Mouse (Mus musculus): ENCODE data around the gene Auts2.
A peak's percentile ranks its signal among the peaks of the same experiment; 100 is the strongest.

Auts2 gene

GRCm38 (mm10) chr5:131843766-131844518 is 699.2 kb downstream of the Auts2 start:
- DNase-seq (ENCODE audit: low spot score in 2 of 2) = no peak

- no peak for DNase-seq (ENCODE audit: low spot score in 2 of 2)
These were observed 703.4 kb downstream of the Auts2 start for GRCm38 (mm10) chr5:131839657-131840315.

GRCm38 (mm10) chr5:131839023-131839422 is 704.1 kb downstream of the Auts2 start:
- no peak for DNase-seq (ENCODE audit: low spot score in 2 of 2)

- no peak for DNase-seq (ENCODE audit: low spot score in 2 of 2)
These were observed 705.1 kb downstream of the Auts2 start for GRCm38 (mm10) chr5:131838064-131838463.

- DNase-seq (ENCODE audit: low spot score in 2 of 2) = no peak
These were observed 707.0 kb downstream of the Auts2 start for GRCm38 (mm10) chr5:131836014-131836735.

GRCm38 (mm10) chr5:131832891-131833876 is 710.0 kb downstream of the Auts2 start:
- DNase-seq (ENCODE audit: low spot score in 2 of 2) = no peak

GRCm38 (mm10) chr5:131830111-131830510 is 713.0 kb downstream of the Auts2 start:
- DNase-seq (ENCODE audit: low spot score in 2 of 2) = no peak

- no peak for DNase-seq (ENCODE audit: low spot score in 2 of 2)
These were observed 713.9 kb downstream of the Auts2 start for GRCm38 (mm10) chr5:131829248-131829647.

GRCm38 (mm10) chr5:131828607-131829006 is 714.5 kb downstream of the Auts2 start:
- no peak for DNase-seq (ENCODE audit: low spot score in 2 of 2)

GRCm38 (mm10) chr5:131826362-131827261 is 716.5 kb downstream of the Auts2 start:
- DNase-seq (ENCODE audit: low spot score in 2 of 2) = no peak

GRCm38 (mm10) chr5:131825421-131825820 is 717.7 kb downstream of the Auts2 start:
- no peak for DNase-seq (ENCODE audit: low spot score in 2 of 2)

- no peak for DNase-seq (ENCODE audit: low spot score in 2 of 2)
These were observed 718.8 kb downstream of the Auts2 start for GRCm38 (mm10) chr5:131824197-131824991.

- no peak for DNase-seq (ENCODE audit: low spot score in 2 of 2)
These were observed 721.7 kb downstream of the Auts2 start for GRCm38 (mm10) chr5:131821461-131821860.

GRCm38 (mm10) chr5:131819251-131819691 is 723.9 kb downstream of the Auts2 start:
- DNase-seq (ENCODE audit: low spot score in 2 of 2) = peak in 1 of 2 experiments; percentile 53

- no peak for DNase-seq (ENCODE audit: low spot score in 2 of 2)
These were observed 727.6 kb downstream of the Auts2 start for GRCm38 (mm10) chr5:131815498-131815897.

- DNase-seq (ENCODE audit: low spot score in 2 of 2) = no peak
These were observed 728.6 kb downstream of the Auts2 start for GRCm38 (mm10) chr5:131814503-131815003.

- DNase-seq (ENCODE audit: low spot score in 2 of 2) = no peak
These were observed 729.1 kb downstream of the Auts2 start for GRCm38 (mm10) chr5:131813952-131814502.

GRCm38 (mm10) chr5:131813331-131813781 is 729.8 kb downstream of the Auts2 start:
- peak in 1 of 2 experiments; percentile 36 for DNase-seq (ENCODE audit: low spot score in 2 of 2)
